Mouse (Mus musculus) kidney, postnatal 4 days (tissue): ENCODE results near the gene Duox1.
"Not testable (repeated sequence)": the region's sequence is repeated elsewhere in the genome, so short reads cannot be mapped to it uniquely, and the experiment has no call there.

Experiments used
- DNase-seq, 2 experiments: peaks; one replicate each; pipeline ENCODE4 v3.0.0; 2021; ENCODE audit warnings: mixed read lengths in 2 of 2

The Duox1 gene

GRCm38 (mm10) chr2:122312722-122313417 lies 2.6 kb upstream of the Duox1 start:
- peak; percentile 85 to 88 for DNase-seq

GRCm38 (mm10) chr2:122313536-122313935 lies 1.9 kb upstream of the Duox1 start, which contains the start of gene Duoxa1:
Duoxa1 (minus strand) TSS chr2:122313730.
- DNase-seq = peak in 1 of 2 experiments; percentile 22

GRCm38 (mm10) chr2:122317384-122317783 lies 1.9 kb downstream of the Duox1 start:
- no peak for DNase-seq

- no peak for DNase-seq
Observed at GRCm38 (mm10) chr2:122323960-122324359, 8.5 kb downstream of the Duox1 start.

GRCm38 (mm10) chr2:122324586-122324985 lies 9.1 kb downstream of the Duox1 start:
- no peak for DNase-seq

GRCm38 (mm10) chr2:122325361-122325760 lies 9.9 kb downstream of the Duox1 start:
- DNase-seq = no peak

- DNase-seq = no peak
Observed at GRCm38 (mm10) chr2:122327986-122328385, 12.5 kb downstream of the Duox1 start.

- DNase-seq = not testable (repeated sequence)
Observed at GRCm38 (mm10) chr2:122330317-122330716, 14.8 kb downstream of the Duox1 start.

- no peak for DNase-seq
Observed at GRCm38 (mm10) chr2:122332222-122332621, 16.8 kb downstream of the Duox1 start.

- DNase-seq = peak; percentile 32 to 46
Observed at GRCm38 (mm10) chr2:122334170-122334569, 18.7 kb downstream of the Duox1 start.

GRCm38 (mm10) chr2:122337291-122337690 lies 21.8 kb downstream of the Duox1 start:
- no peak for DNase-seq

GRCm38 (mm10) chr2:122345106-122345893 lies 29.8 kb downstream of the Duox1 start:
- DNase-seq = no peak

- DNase-seq = not testable (repeated sequence)
Observed at GRCm38 (mm10) chr2:122346164-122346563, 30.7 kb downstream of the Duox1 start.

- no peak for DNase-seq
Observed at GRCm38 (mm10) chr2:122347257-122347656, 31.8 kb downstream of the Duox1 start.

GRCm38 (mm10) chr2:122348531-122349131 lies 33.2 kb downstream of the Duox1 start:
- peak; percentile 93 to 95 for DNase-seq

GRCm38 (mm10) chr2:122349136-122349785 lies 33.8 kb downstream of the Duox1 start:
- DNase-seq = peak in 1 of 2 experiments; percentile 53

GRCm38 (mm10) chr2:122351156-122351930 lies 35.9 kb downstream of the Duox1 start:
- no peak for DNase-seq

- peak; percentile 69 to 71 for DNase-seq
Observed at GRCm38 (mm10) chr2:122351931-122352329, 36.5 kb downstream of the Duox1 start.

- no peak for DNase-seq
Observed at GRCm38 (mm10) chr2:122352992-122353391, 37.5 kb downstream of the Duox1 start.

GRCm38 (mm10) chr2:122353765-122354164 lies 38.3 kb downstream of the Duox1 start:
- no peak for DNase-seq

GRCm38 (mm10) chr2:122354191-122354929 lies 38.9 kb downstream of the Duox1 start:
- peak in 1 of 2 experiments; percentile 32 for DNase-seq
